Mouse (Mus musculus) MEL (cell line): ENCODE measurements around the gene Agrn. TPM values are rescaled to one million over a fixed set of nuclear protein-coding genes. Genes with fewer than 3 reads are reported as not detected.

Experiments
- DNase-seq: peaks from one replicate; pipeline ENCODE4 v3.0.0; 2011; ENCODE audit warnings: low read depth, low spot score
- H3K27ac ChIP-seq: 2 replicates; pipeline ENCODE4 v1.5.1; 2012; ENCODE audit warnings: low read depth, mild to moderate bottlenecking, control low read depth, low read length, moderate library complexity; ENCODE audit not compliant: control insufficient read depth
- H3K27me3 ChIP-seq, 2 experiments: fragments of 150-350 bp in 1 of 2; sonication (generic) in 1 of 2; 2 replicates each; pipeline ENCODE4 v1.6.1; 2012; ENCODE audit warnings: low read length in 2 of 2, mild to moderate bottlenecking in 2 of 2, improper control_type of control experiment in 1 of 2, moderate library complexity in 1 of 2; ENCODE audit not compliant: insufficient read depth in 2 of 2, control insufficient read depth in 1 of 2
- H3K36me3 ChIP-seq, 2 experiments: 2 replicates each; pipeline ENCODE4 v1.6.1; 2012 to 2014; ENCODE audit warnings: low read length in 2 of 2, improper control_type of control experiment in 1 of 2, inconsistent platforms in 1 of 2, mild to moderate bottlenecking in 1 of 2; ENCODE audit not compliant: insufficient read depth in 2 of 2, control insufficient read depth in 1 of 2
- H3K4me1 ChIP-seq, 2 experiments: fragments of 150-350 bp in 1 of 2; sonication (generic) in 1 of 2; 2 replicates each; pipeline ENCODE4 v1.6.1; 2012; ENCODE audit warnings: low read length in 2 of 2, improper control_type of control experiment in 1 of 2, mild to moderate bottlenecking in 1 of 2; ENCODE audit not compliant: insufficient read depth in 2 of 2, control insufficient read depth in 1 of 2
- H3K4me3 ChIP-seq, 2 experiments: fragments of 150-350 bp in 1 of 2; sonication (generic) in 1 of 2; 2 replicates each; pipeline ENCODE4 v1.5.1; 2012; ENCODE audit warnings: low read depth in 2 of 2, low read length in 2 of 2, mild to moderate bottlenecking in 2 of 2, moderate library complexity in 2 of 2, control low read depth in 1 of 2, improper control_type of control experiment in 1 of 2; ENCODE audit not compliant: control insufficient read depth in 1 of 2, insufficient read depth in 1 of 2
- H3K79me2 ChIP-seq: 2 replicates; pipeline ENCODE4 v1.6.1; 2012; ENCODE audit warnings: mild to moderate bottlenecking, low read length, moderate library complexity; ENCODE audit not compliant: control insufficient read depth, poor library complexity, insufficient read depth
- H3K9ac ChIP-seq: 2 replicates; pipeline ENCODE4 v1.6.1; 2012; ENCODE audit warnings: low read depth, mild to moderate bottlenecking, control low read depth, low read length, moderate library complexity; ENCODE audit not compliant: control insufficient read depth, poor library complexity, severe bottlenecking
- H3K9me3 ChIP-seq: fragments of 150-350 bp; sonication (generic); replicated peaks from 2 replicates; pipeline ENCODE4 v1.6.1; 2012; ENCODE audit warnings: mild to moderate bottlenecking, low read length, improper control_type of control experiment, moderate library complexity; ENCODE audit not compliant: insufficient read depth
- BHLHE40 ChIP-seq: IDR thresholded peaks from 2 replicates; pipeline ENCODE4 v1.6.1; 2012; ENCODE audit warnings: low read depth, mild to moderate bottlenecking, inconsistent platforms, low read length, improper control_type of control experiment, borderline replicate concordance
- CHD1 ChIP-seq: IDR thresholded peaks from 2 replicates; pipeline ENCODE4 v1.6.1; 2012; ENCODE audit warnings: low read depth, mild to moderate bottlenecking, inconsistent platforms, low read length, improper control_type of control experiment
- CHD2 ChIP-seq: IDR thresholded peaks from 2 replicates; pipeline ENCODE4 v1.6.1; 2011; ENCODE audit warnings: low read length, improper control_type of control experiment
- CTCF ChIP-seq, 3 experiments: IDR thresholded peaks in 2 of 3; conservative IDR thresholded peaks in 1 of 3; 2 replicates each; pipeline ENCODE4 v1.5.1; 2011 to 2012; ENCODE audit warnings: low read length in 3 of 3, low read depth in 2 of 3, mild to moderate bottlenecking in 2 of 3, improper control_type of control experiment in 1 of 3, inconsistent platforms in 1 of 3, mixed read lengths in 1 of 3, moderate library complexity in 1 of 3; ENCODE audit not compliant: control insufficient read depth in 1 of 3, insufficient read depth in 1 of 3, poor library complexity in 1 of 3, severe bottlenecking in 1 of 3
- E2F4 ChIP-seq: IDR thresholded peaks from 2 replicates; pipeline ENCODE4 v1.6.1; 2011; ENCODE audit warnings: low read depth, low read length, improper control_type of control experiment, borderline replicate concordance
- ELF1 ChIP-seq: IDR thresholded peaks from 2 replicates; pipeline ENCODE4 v1.6.1; 2014; ENCODE audit warnings: low read depth, mild to moderate bottlenecking, inconsistent platforms, low read length, improper control_type of control experiment, moderate library complexity
- EP300 ChIP-seq, 2 experiments: IDR thresholded peaks; 2 replicates each; pipeline ENCODE4 v1.6.1; 2011; ENCODE audit warnings: improper control_type of control experiment in 2 of 2, low read length in 2 of 2, low read depth in 1 of 2, mild to moderate bottlenecking in 1 of 2
- GATA1 ChIP-seq: IDR thresholded peaks from 2 replicates; pipeline ENCODE4 v1.6.1; 2011; ENCODE audit warnings: low read depth, low read length, improper control_type of control experiment
- HCFC1 ChIP-seq: IDR thresholded peaks from 2 replicates; pipeline ENCODE4 v1.6.1; 2012; ENCODE audit warnings: low read depth, mild to moderate bottlenecking, inconsistent platforms, low read length, improper control_type of control experiment, moderate library complexity
- JUND ChIP-seq: IDR thresholded peaks from 2 replicates; pipeline ENCODE4 v1.6.1; 2011; ENCODE audit warnings: low read depth, mild to moderate bottlenecking, improper control_type of control experiment, low read length
- KAT2A ChIP-seq: conservative IDR thresholded peaks from 2 replicates; pipeline ENCODE4 v1.6.1; 2012; ENCODE audit warnings: low read depth, low read length, improper control_type of control experiment, inconsistent platforms
- MAZ ChIP-seq: IDR thresholded peaks from 2 replicates; pipeline ENCODE4 v1.6.1; 2012; ENCODE audit warnings: low read depth, mild to moderate bottlenecking, inconsistent platforms, low read length, improper control_type of control experiment
- MXI1 ChIP-seq: IDR thresholded peaks from 2 replicates; pipeline ENCODE4 v1.6.1; 2011; ENCODE audit warnings: mild to moderate bottlenecking, low read depth, low read length, improper control_type of control experiment
- MYC ChIP-seq: IDR thresholded peaks from 2 replicates; pipeline ENCODE4 v1.6.1; 2011; ENCODE audit warnings: low read depth, mild to moderate bottlenecking, low read length, improper control_type of control experiment, moderate library complexity
- NRF1 ChIP-seq: IDR thresholded peaks from 2 replicates; pipeline ENCODE4 v1.6.1; 2014; ENCODE audit warnings: low read depth, mild to moderate bottlenecking, inconsistent platforms, low read length, improper control_type of control experiment, moderate library complexity; ENCODE audit not compliant: poor library complexity, insufficient read depth, severe bottlenecking
- POLR2A ChIP-seq, 2 experiments: IDR thresholded peaks; 2 replicates each; pipeline ENCODE4 v1.6.1; 2011 to 2012; ENCODE audit warnings: low read length in 2 of 2, mild to moderate bottlenecking in 2 of 2, control low read depth in 1 of 2, improper control_type of control experiment in 1 of 2, low read depth in 1 of 2, moderate library complexity in 1 of 2; ENCODE audit not compliant: control insufficient read depth in 1 of 2, insufficient read depth in 1 of 2, poor library complexity in 1 of 2
- POLR2AphosphoS2 ChIP-seq: IDR thresholded peaks from 2 replicates; pipeline ENCODE4 v1.6.1; 2011; ENCODE audit warnings: low read length, improper control_type of control experiment
- POLR2AphosphoS5 ChIP-seq: IDR thresholded peaks from 2 replicates; pipeline ENCODE4 v1.6.1; 2012; ENCODE audit warnings: low read depth, borderline replicate concordance, mild to moderate bottlenecking, inconsistent platforms, low read length, moderate library complexity, mixed read lengths
- RAD21 ChIP-seq: IDR thresholded peaks from 2 replicates; pipeline ENCODE4 v1.6.1; 2011; ENCODE audit warnings: mild to moderate bottlenecking, low read depth, low read length, improper control_type of control experiment
- RCOR1 ChIP-seq: IDR thresholded peaks from 2 replicates; pipeline ENCODE4 v1.6.1; 2012; ENCODE audit warnings: low read depth, mild to moderate bottlenecking, inconsistent platforms, low read length, improper control_type of control experiment
- SIN3A ChIP-seq: IDR thresholded peaks from 2 replicates; pipeline ENCODE4 v1.6.1; 2012; ENCODE audit warnings: low read length, improper control_type of control experiment, inconsistent platforms
- TBP ChIP-seq: IDR thresholded peaks from 2 replicates; pipeline ENCODE4 v1.8.0; 2011; ENCODE audit warnings: low read depth, low read length, improper control_type of control experiment
- TCF12 ChIP-seq: IDR thresholded peaks from 2 replicates; pipeline ENCODE4 v1.6.1; 2014; ENCODE audit warnings: low read depth, mild to moderate bottlenecking, inconsistent platforms, low read length, improper control_type of control experiment, moderate library complexity
- UBTF ChIP-seq: IDR thresholded peaks from 2 replicates; pipeline ENCODE4 v1.6.1; 2012; ENCODE audit warnings: low read depth, mild to moderate bottlenecking, inconsistent platforms, low read length, improper control_type of control experiment, moderate library complexity, borderline replicate concordance; ENCODE audit not compliant: insufficient read depth
- USF1 ChIP-seq: IDR thresholded peaks from 2 replicates; pipeline ENCODE4 v1.6.1; 2014; ENCODE audit warnings: low read depth, mild to moderate bottlenecking, inconsistent platforms, low read length, improper control_type of control experiment, moderate library complexity
- USF2 ChIP-seq, 2 experiments: IDR thresholded peaks; 2 replicates each; pipeline ENCODE4 v1.6.1; 2011 to 2012; ENCODE audit warnings: improper control_type of control experiment in 2 of 2, low read length in 2 of 2, borderline replicate concordance in 1 of 2, inconsistent platforms in 1 of 2, low read depth in 1 of 2, mild to moderate bottlenecking in 1 of 2; ENCODE audit not compliant: insufficient read depth in 1 of 2
- ZC3H11A ChIP-seq: IDR thresholded peaks from 2 replicates; pipeline ENCODE4 v1.6.1; 2012; ENCODE audit warnings: low read depth, mild to moderate bottlenecking, inconsistent platforms, low read length, improper control_type of control experiment
- ZMIZ1 ChIP-seq: IDR thresholded peaks from 2 replicates; pipeline ENCODE4 v1.6.1; 2012; ENCODE audit warnings: low read depth, mild to moderate bottlenecking, inconsistent platforms, low read length, improper control_type of control experiment, moderate library complexity
- polyA plus RNA-seq, 2 experiments: library from polyadenylated mRNA; stranded (reverse) in 1 of 2; unstranded in 1 of 2; fragments of >175 nt in 1 of 2; fragments of >200 nt in 1 of 2; gene quantifications; 2 replicates each; pipeline versions ENCODE4 v1.2.1 to v1.2.4; 2012; ENCODE audit warnings: low replicate concordance in 2 of 2, low read depth in 1 of 2; ENCODE audit not compliant: insufficient read length in 2 of 2, insufficient read depth in 1 of 2, missing spikeins in 1 of 2
- total RNA-seq: library from RNA; depleted of rRNA; stranded (reverse); fragments of 300-350 nt; gene quantifications from 2 replicates; pipeline ENCODE4 v1.2.3, GENCODE M21; 2012

The Agrn gene
- total and polyA plus RNA-seq, 3 experiments: 19.3 to 43.0 TPM; not detected in 1

GRCm38 (mm10) chr4:156203413-156204131, 6.3 kb upstream of the Agrn start:
- Histone ChIP-seq H3K79me2 (peaks cover 15% of the 10 kb centered on the region), H3K36me3 (peaks cover 0 to 9% of the 10 kb centered on the region in 2 experiments; a peak in 2 of 4 replicates), H3K9ac (peak overlapping the region; percentile 88), H3K27me3 (no peaks in the 10 kb centered on the region), H3K4me1 (peaks cover 6 to 24% of the 10 kb centered on the region in 2 experiments; a peak in 3 of 4 replicates), H3K27ac (peak overlapping the region; percentile 85), H3K4me3 (peak overlapping the region; percentile 71 to 94), H3K9me3 (no peaks in the 10 kb centered on the region)
- peak; percentile 78 for DNase-seq
- TF ChIP-seq TCF12: peak; percentile 9; the same call in 1 of the 2 replicates
- TF ChIP-seq MXI1: peak; percentile 5; the same call in 1 of the 2 replicates
- no peak for TF ChIP-seq UBTF
- TF ChIP-seq E2F4: peak; percentile 70; the same call in 1 of the 2 replicates
- TF ChIP-seq SIN3A: peak; percentile 74; the same call in 1 of the 2 replicates
- no peak for TF ChIP-seq MYC
- TF ChIP-seq ELF1: no peak
- TF ChIP-seq TBP: no peak
- no peak; the same call in 1 of the 2 replicates for TF ChIP-seq CHD1

GRCm38 (mm10) chr4:156203001-156203412, 5.7 kb upstream of the Agrn start, which contains the start of gene AW011738:
TSS of gene AW011738 (plus strand) at chr4:156203304.
- peak within 1 kb of the TSS; percentile 93 for H3K27ac ChIP-seq
- H3K79me2 ChIP-seq: peaks cover 15% of the 10 kb centered on the region
- no peaks in the 10 kb centered on the region for H3K9me3 ChIP-seq
- peaks cover 6 to 24% of the 10 kb centered on the region in 2 experiments; a peak in 3 of 4 replicates for H3K4me1 ChIP-seq
- peak within 1 kb of the TSS; percentile 71 to 94 for H3K4me3 ChIP-seq
- no peaks in the 10 kb centered on the region for H3K27me3 ChIP-seq
- peaks cover 0 to 9% of the 10 kb centered on the region in 2 experiments; a peak in 2 of 4 replicates for H3K36me3 ChIP-seq
- peak within 1 kb of the TSS; percentile 88 for H3K9ac ChIP-seq
- DNase-seq: peak; percentile 97
- TF ChIP-seq EP300 (IDR thresholded peaks at IDR 0.05; ENCODE audit: low read depth in 1 of 2, low read length in 2 of 2) (no peak), HCFC1 (0 out of 2 replicates have a peak, but pooled peaks have one; percentile 47), UBTF (no peak), POLR2AphosphoS2 (peak; percentile 60; the same call in 1 of the 2 replicates), CHD1 (no peak), RAD21 (no peak), RCOR1 (no peak), CHD2 (no peak), MAZ (peak; percentile 33; the same call in 1 of the 2 replicates), ZMIZ1 (peak; percentile 90), GATA1 (no peak), MXI1 (no peak), KAT2A (no peak), CTCF (IDR thresholded peaks at IDR 0.05 in 2 of 3, conservative IDR thresholded peaks at IDR 0.05 in 1 of 3; ENCODE audit: control insufficient read depth in 1 of 3, insufficient read depth in 1 of 3, low read depth in 2 of 3, low read length in 3 of 3, poor library complexity in 1 of 3, severe bottlenecking in 1 of 3) (no peak), MYC (no peak), JUND (no peak), SIN3A (no peak), TCF12 (no peak), USF2 (IDR thresholded peaks at IDR 0.05; ENCODE audit: borderline replicate concordance in 1 of 2, insufficient read depth in 1 of 2, low read depth in 1 of 2, low read length in 2 of 2) (no peak), POLR2AphosphoS5 (no peak), ZC3H11A (no peak), USF1 (no peak), POLR2A (IDR thresholded peaks at IDR 0.05; ENCODE audit: control insufficient read depth in 1 of 2, insufficient read depth in 1 of 2, low read depth in 1 of 2, low read length in 2 of 2, poor library complexity in 1 of 2) (peak; percentile 77 to 83), NRF1 (no peak), BHLHE40 (no peak)
